Mouse (Mus musculus) embryonic fibroblast, embryonic 13.5 days (primary cell): ENCODE data around the gene Gm17018. TPM values are rescaled to one million over a fixed set of nuclear protein-coding genes. Genes with fewer than 3 reads are reported as not detected.

Experiments
- H3K27ac ChIP-seq: 2 replicates; pipeline ENCODE4 v1.5.1; 2012; ENCODE audit warnings: low read length, control low read depth, inconsistent platforms; ENCODE audit not compliant: insufficient read depth
- H3K4me1 ChIP-seq: 2 replicates; pipeline ENCODE4 v1.6.1; 2011; ENCODE audit warnings: low read length; ENCODE audit not compliant: control insufficient read depth, insufficient read depth
- H3K4me3 ChIP-seq: 2 replicates; pipeline ENCODE4 v1.5.1; 2011; ENCODE audit warnings: mild to moderate bottlenecking, control low read depth, low read length; ENCODE audit not compliant: insufficient read depth
- CTCF ChIP-seq: IDR thresholded peaks from 2 replicates; pipeline ENCODE4 v1.5.1; 2011; ENCODE audit warnings: mild to moderate bottlenecking, control low read depth, low read length, moderate library complexity, borderline replicate concordance; ENCODE audit not compliant: insufficient read depth
- POLR2A ChIP-seq: IDR thresholded peaks from 2 replicates; pipeline ENCODE4 v1.6.1; 2011; ENCODE audit warnings: low read depth, mild to moderate bottlenecking, control low read depth, low read length, moderate library complexity
- polyA plus RNA-seq: library from polyadenylated mRNA; stranded (reverse); fragments of >200 nt; gene quantifications from 2 replicates; pipeline ENCODE4 v1.2.4, GENCODE M21; 2011; ENCODE audit warnings: low read depth; ENCODE audit not compliant: missing spikeins, insufficient read length

Gene Gm17018
- polyA plus RNA-seq, 1 experiment: 26.7 TPM

GRCm38 (mm10) chr19:45584856-45585620 is 24.6 kb downstream of the Gm17018 start:
- TF ChIP-seq POLR2A (no peak), CTCF (no peak)
- H3K4me1 ChIP-seq: no peaks in the 10 kb centered on the region
- no peak overlapping the region for H3K4me3 ChIP-seq
- no peak overlapping the region for H3K27ac ChIP-seq

DNA sequence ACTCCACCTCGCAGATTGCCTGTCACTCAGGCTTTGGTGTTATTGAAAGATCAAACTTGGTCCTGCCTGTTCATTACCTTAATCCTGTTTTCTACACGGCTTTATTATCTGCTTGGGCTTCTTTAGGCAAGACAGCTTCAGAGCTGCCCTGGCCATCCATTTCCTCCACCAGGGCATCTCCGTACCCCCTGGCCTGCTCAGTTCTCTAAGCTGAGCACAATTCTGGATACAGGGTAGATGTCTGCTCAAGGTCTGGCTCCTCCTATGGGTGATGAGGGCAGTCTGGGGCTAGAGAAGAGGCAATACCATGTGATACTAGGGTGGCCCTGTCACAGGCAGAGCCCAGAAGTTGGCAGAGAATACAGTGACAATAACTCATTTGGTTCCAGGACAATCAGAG is 26.4 kb downstream of the Gm17018 start:
- TF ChIP-seq CTCF (no peak), POLR2A (no peak)
- Histone ChIP-seq H3K27ac (no peak overlapping the region), H3K4me3 (no peak overlapping the region), H3K4me1 (no peaks in the 10 kb centered on the region)

DNA sequence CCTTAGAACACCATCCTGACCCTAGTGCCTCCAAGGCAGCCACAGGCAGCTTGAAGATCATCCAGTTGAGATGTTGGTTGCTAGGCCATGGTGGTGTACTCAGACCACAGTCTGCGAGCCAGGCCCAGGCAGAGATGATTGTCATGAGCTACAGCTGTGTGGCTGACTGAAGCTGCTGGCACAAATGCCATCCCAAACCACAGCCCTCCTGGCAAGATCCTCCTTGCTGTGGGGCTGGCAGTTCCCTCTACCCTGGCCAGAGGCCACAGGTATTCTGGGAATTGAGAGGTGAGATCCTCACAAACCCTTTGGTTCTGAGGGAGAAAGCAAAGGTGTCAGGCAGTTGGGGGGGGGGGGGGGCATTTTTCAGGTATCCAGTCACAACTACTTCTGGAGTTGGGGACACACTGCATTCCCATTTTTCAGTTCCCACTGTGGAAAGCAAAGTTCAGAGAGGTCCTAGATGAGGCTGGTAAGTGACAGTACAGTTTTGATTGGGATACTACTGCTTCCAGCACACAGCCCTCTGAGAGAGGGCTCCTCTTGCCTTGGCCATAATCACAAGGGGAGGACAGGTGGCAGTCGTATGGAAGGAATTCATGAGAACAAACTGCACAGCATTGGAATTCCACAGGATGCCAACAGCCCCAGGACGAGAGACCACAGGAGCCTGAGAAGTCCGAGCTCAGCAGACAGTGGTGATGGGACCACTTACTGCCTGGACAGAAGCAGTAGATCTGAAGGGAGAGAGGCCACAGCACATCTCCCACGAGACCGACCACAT is 27.3 kb downstream of the Gm17018 start:
- H3K4me3 ChIP-seq: no peak overlapping the region
- TF ChIP-seq CTCF (no peak), POLR2A (no peak)
- no peak overlapping the region for H3K27ac ChIP-seq
- H3K4me1 ChIP-seq: no peaks in the 10 kb centered on the region

- no peak overlapping the region for H3K4me3 ChIP-seq
- no peak for TF ChIP-seq POLR2A
- TF ChIP-seq CTCF: no peak
These were observed 29.3 kb downstream of the Gm17018 start for GRCm38 (mm10) chr19:45589761-45590160.

GRCm38 (mm10) chr19:45591704-45592103 is 31.3 kb downstream of the Gm17018 start:
- Histone ChIP-seq H3K4me3 (no peak overlapping the region), H3K4me1 (no peaks in the 10 kb centered on the region), H3K27ac (no peak overlapping the region)
- TF ChIP-seq CTCF (no peak), POLR2A (no peak)

More at GRCm38 (mm10) chr19:45589761-45590160, 29.3 kb downstream of the Gm17018 start:
- Histone ChIP-seq H3K4me1 (no peaks in the 10 kb centered on the region), H3K27ac (no peak overlapping the region)

DNA sequence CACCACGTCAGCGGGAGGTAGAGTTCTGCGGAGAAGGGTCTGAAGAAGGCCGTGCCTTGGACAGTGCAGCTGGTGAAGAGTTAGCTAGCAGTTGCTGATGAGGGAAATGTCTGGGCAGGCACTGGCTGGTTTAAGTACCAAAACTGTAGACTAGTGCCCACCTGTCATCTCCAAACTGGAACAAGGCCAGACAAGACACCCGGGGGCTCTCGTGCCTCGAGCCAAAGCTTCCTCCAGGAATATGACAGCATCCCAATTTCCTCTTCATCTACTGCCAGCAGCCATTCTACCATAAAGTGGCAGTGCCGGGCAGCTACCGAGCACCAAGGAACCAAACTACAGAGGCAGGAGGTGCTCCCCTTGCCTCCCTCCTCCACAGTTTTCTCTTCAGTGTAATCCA is 32.5 kb downstream of the Gm17018 start:
- no peak for TF ChIP-seq POLR2A
- TF ChIP-seq CTCF: no peak
- Histone ChIP-seq H3K4me3 (no peak overlapping the region), H3K27ac (no peak overlapping the region), H3K4me1 (no peaks in the 10 kb centered on the region)

DNA sequence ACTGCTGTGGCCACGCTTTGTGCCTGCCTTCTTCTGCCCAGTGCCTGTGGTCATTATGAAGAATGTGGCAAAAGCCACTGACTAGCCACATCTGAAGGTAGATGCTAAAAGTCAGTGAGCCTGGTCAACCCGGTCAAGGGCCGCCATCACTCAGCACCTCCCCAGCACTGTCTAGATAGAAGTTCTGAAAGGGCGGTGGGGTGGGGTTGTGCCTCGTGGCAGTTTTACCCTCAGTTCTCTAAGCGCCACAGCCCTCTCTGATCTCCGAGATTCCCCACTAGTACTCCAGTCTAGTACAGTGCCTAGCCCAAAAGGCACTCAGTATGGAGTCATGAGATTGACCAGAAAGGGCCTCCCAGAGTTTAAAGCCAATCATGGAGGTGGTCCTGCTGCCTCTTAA is 33.7 kb downstream of the Gm17018 start:
- Histone ChIP-seq H3K4me3 (no peak overlapping the region), H3K4me1 (no peaks in the 10 kb centered on the region), H3K27ac (no peak overlapping the region)
- TF ChIP-seq POLR2A (no peak), CTCF (no peak)

- no peak overlapping the region for H3K27ac ChIP-seq
- TF ChIP-seq CTCF: no peak
- TF ChIP-seq POLR2A: no peak
- H3K4me1 ChIP-seq: no peaks in the 10 kb centered on the region
- no peak overlapping the region for H3K4me3 ChIP-seq
These were observed 35.1 kb downstream of the Gm17018 start for GRCm38 (mm10) chr19:45595481-45595880.

DNA sequence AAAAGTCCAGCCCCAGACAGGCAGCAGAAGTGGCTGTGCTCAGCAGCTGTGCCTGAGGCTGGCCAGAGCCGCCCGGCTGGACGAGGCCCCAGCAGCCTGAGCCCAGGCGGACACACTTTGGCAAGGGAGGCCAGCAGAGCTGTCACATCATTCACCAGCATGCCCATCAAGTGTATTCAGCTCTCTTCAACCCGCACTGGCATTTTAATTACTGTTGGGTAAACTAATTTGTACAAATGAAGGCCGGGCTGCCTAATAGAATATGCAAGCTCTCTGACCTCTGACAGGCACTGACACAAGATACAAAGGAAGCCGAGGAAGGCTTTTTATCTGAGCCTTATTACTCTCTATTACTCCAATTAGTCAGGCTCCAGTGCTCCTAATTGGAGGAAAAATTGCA is 35.6 kb downstream of the Gm17018 start:
- Histone ChIP-seq H3K4me1 (no peaks in the 10 kb centered on the region), H3K4me3 (no peak overlapping the region), H3K27ac (no peak overlapping the region)
- TF ChIP-seq CTCF: no peak
- TF ChIP-seq POLR2A: no peak

GRCm38 (mm10) chr19:45596434-45596833 is 36.0 kb downstream of the Gm17018 start:
- TF ChIP-seq POLR2A (no peak), CTCF (no peak)
- no peaks in the 10 kb centered on the region for H3K4me1 ChIP-seq
- no peak overlapping the region for H3K27ac ChIP-seq
- H3K4me3 ChIP-seq: no peak overlapping the region
